Mouse (Mus musculus) liver, embryonic 13.5 days (tissue): ENCODE data around the gene Wscd2. TPM values are rescaled to one million over a fixed set of nuclear protein-coding genes. Genes with fewer than 3 reads are reported as not detected.

Experiments
- ATAC-seq: fragments of 200-750 bp; cut with Nextera tagmentation; 2 replicates; pipeline ENCODE4 v1.8.0; 2017; ENCODE audit warnings: low read depth, mild to moderate bottlenecking, moderate number of reproducible peaks, moderate library complexity
- DNase-seq: peaks from one replicate; pipeline ENCODE4 v3.0.0; 2022
- H3K27ac ChIP-seq: fragments of 300-500 bp; sonication (generic); 2 replicates; pipeline ENCODE4 v1.5.1; 2015; ENCODE audit warnings: moderate library complexity, mild to moderate bottlenecking, inconsistent platforms
- H3K27me3 ChIP-seq: fragments of 300-500 bp; sonication (generic); 2 replicates; pipeline ENCODE4 v1.6.1; 2015; ENCODE audit warnings: mild to moderate bottlenecking, inconsistent platforms
- H3K36me3 ChIP-seq: fragments of 300-500 bp; sonication (generic); 2 replicates; pipeline ENCODE4 v1.6.1; 2015; ENCODE audit warnings: mild to moderate bottlenecking, inconsistent platforms
- H3K4me1 ChIP-seq: fragments of 300-500 bp; sonication (generic); replicated peaks from 2 replicates; pipeline ENCODE4 v1.6.1; 2015; ENCODE audit warnings: inconsistent platforms
- H3K4me2 ChIP-seq: fragments of 300-500 bp; sonication (generic); 2 replicates; pipeline ENCODE4 v1.6.1; 2015; ENCODE audit warnings: inconsistent platforms, mild to moderate bottlenecking, moderate library complexity
- H3K4me3 ChIP-seq: fragments of 300-500 bp; sonication (generic); replicated peaks from 2 replicates; pipeline ENCODE4 v1.5.1; 2015; ENCODE audit warnings: mild to moderate bottlenecking, inconsistent platforms
- H3K9ac ChIP-seq: fragments of 300-500 bp; sonication (generic); 2 replicates; pipeline ENCODE4 v1.6.1; 2015; ENCODE audit warnings: mild to moderate bottlenecking, inconsistent platforms
- H3K9me3 ChIP-seq: fragments of 300-500 bp; sonication (generic); replicated peaks from 2 replicates; pipeline ENCODE4 v1.6.1; 2016; ENCODE audit warnings: inconsistent platforms
- WGBS: fragments of 180-500 bp; shearing (Covaris S2); methylation state at CpG from one replicate; pipeline ENCODE4 v1.1.7; 2015; ENCODE audit not compliant: insufficient replicate concordance; 5-methylcytosine and 5-hydroxymethylcytosine counted together
- polyA plus RNA-seq: library from polyadenylated mRNA; unstranded; fragments of >200 nt; fragmentation: Nextera tagmentation; extraction: Ambion mirVana; gene quantifications from 2 replicates; pipeline ENCODE4 v1.2.1, GENCODE M21; 2015

Wscd2 gene
- polyA plus RNA-seq, 1 experiment from 2014 or later = 0.10 TPM

DNA sequence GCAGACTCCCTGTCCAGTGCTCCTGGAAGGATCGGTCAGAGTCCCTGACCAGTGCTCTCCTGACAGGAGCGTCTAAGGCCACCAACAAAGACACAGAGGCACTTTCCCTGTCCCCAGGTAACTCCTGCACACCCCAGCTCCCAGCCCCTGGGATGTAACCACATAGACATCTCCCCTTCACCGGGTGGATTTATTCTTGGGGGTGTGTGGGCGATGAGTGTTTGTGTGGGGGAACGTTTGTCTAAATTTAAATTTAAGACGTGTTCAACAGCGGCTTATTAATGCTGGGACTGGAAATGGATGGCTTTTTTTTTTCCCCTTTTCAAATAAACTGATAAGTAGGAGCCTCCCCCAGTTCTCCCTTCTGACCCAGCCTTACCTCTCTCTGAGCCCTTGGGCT, 49.7 kb downstream of the Wscd2 start:
- H3K4me3 ChIP-seq = no peak overlapping the region
- WGBS = 63% methylated on average over 7 of the region's 7 CpGs

DNA sequence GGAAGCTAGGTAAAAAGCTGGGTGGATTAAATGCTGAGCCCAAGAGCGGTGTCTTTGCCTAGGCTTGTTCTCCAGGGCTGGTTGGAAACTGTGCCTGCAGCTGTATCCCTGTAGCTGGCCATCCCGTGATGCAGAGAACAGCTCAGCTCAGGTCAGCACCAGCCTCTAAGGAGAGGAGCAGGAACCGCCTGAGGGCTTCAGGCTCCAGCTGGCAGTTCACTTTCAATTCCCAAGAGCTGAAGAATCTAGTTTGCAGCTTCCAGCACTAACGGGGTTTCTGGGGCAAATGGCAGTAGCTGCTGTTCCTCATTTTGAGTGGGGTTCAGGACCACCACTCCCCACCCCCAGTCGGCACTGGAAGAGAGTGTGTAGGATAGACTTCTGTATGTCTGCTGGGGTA, 51.1 kb downstream of the Wscd2 start:
- Histone ChIP-seq H3K4me3 (no peak overlapping the region), H3K9ac (no peak overlapping the region), H3K27ac (no peak overlapping the region), H3K4me2 (no peak overlapping the region), H3K9me3 (no peaks in the 10 kb centered on the region), H3K27me3 (peaks cover 16% of the 10 kb centered on the region; the same call in 1 of the 2 replicates), H3K36me3 (no peaks in the 10 kb centered on the region), H3K4me1 (peaks cover 6% of the 10 kb centered on the region)
- 52% methylated on average over 5 of the region's 5 CpGs for whole genome bisulfite sequencing
- ATAC-seq (no peak), DNase-seq (no peak)

More for the DNA sequence above, 49.7 kb downstream of the Wscd2 start:
- ATAC-seq = no peak
- Histone ChIP-seq H3K36me3 (no peaks in the 10 kb centered on the region), H3K27me3 (peaks cover 17% of the 10 kb centered on the region; the same call in 1 of the 2 replicates), H3K4me1 (peaks cover 6% of the 10 kb centered on the region), H3K9me3 (no peaks in the 10 kb centered on the region), H3K4me2 (no peak overlapping the region), H3K27ac (no peak overlapping the region), H3K9ac (no peak overlapping the region)
- DNase-seq = no peak

DNA sequence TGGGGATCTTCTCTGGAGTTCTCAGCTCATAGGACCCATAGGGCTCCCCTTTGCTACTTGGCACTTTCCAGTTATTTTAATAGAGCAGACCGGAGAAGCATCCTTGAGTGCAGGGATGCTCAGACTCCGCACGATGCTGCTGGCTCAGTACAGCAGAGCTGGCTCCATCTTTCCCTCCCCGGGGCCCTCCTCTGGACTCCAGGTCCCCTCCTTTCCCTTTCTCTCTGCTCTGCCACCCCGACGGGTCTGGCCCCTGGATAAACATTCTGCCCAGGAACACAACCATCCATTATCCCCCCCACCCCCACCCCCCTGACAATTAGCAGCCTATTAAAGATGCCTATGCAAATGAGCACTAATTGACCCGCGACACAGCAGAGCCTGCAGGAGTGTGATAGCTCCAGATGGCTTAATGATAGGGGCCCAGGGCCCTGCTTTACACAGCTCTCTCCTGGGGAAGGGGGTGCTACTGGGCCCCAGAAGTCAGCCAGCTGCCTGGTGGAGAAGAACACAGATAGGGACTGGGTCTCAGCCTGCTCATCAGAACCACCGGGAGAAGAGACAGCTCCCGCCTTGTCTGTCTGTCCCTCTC, 52.8 kb downstream of the Wscd2 start:
- WGBS = 19% methylated on average over 10 of the region's 10 CpGs
- Histone ChIP-seq H3K4me2 (peak overlapping the region; percentile 28; the same call in 1 of the 2 replicates), H3K27me3 (0 out of 2 replicates have a peak, but pooled peaks cover 7% of the 10 kb centered on the region), H3K36me3 (no peaks in the 10 kb centered on the region), H3K9me3 (no peaks in the 10 kb centered on the region), H3K4me3 (no peak overlapping the region), H3K9ac (no peak overlapping the region), H3K27ac (no peak overlapping the region), H3K4me1 (peaks cover 6% of the 10 kb centered on the region)
- ATAC-seq (peak; percentile 89), DNase-seq (peak; percentile 23)

- ATAC-seq = no peak
- no peak overlapping the region for H3K4me2 ChIP-seq
- no peaks in the 10 kb centered on the region for H3K9me3 ChIP-seq
- H3K9ac ChIP-seq = no peak overlapping the region
- H3K4me1 ChIP-seq = peaks cover 6% of the 10 kb centered on the region
- 46% methylated on average over 14 of the region's 14 CpGs for WGBS
- DNase-seq = no peak
- H3K27ac ChIP-seq = no peak overlapping the region
- H3K36me3 ChIP-seq = no peaks in the 10 kb centered on the region
- H3K4me3 ChIP-seq = no peak overlapping the region
- peaks cover 32% of the 10 kb centered on the region for H3K27me3 ChIP-seq
Observed at GRCm38 (mm10) chr5:113547949-113548700, 58.0 kb downstream of the Wscd2 start.

DNA sequence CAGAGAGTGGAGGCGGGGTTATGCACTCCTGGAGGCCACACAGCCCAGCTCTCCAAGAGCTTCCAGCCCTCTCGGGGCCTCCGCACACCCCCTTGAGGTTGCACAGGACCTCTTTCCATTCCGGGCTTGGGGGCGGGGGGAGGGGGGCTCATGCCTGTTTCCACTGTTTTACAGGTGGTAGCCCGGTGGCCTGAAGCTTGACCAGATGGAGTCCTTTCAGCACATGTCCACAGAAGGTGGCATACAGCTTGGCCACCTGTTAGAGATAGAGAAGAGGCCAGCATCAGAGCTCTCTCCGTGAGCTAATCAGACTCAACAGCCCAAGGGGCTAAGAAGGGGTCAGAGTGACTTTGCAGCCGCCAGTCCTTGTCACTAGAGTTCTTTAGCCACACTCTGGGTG, 60.1 kb downstream of the Wscd2 start:
- Histone ChIP-seq H3K4me2 (no peak overlapping the region), H3K9me3 (no peaks in the 10 kb centered on the region)
- WGBS = 47% methylated on average over 8 of the region's 8 CpGs

DNA sequence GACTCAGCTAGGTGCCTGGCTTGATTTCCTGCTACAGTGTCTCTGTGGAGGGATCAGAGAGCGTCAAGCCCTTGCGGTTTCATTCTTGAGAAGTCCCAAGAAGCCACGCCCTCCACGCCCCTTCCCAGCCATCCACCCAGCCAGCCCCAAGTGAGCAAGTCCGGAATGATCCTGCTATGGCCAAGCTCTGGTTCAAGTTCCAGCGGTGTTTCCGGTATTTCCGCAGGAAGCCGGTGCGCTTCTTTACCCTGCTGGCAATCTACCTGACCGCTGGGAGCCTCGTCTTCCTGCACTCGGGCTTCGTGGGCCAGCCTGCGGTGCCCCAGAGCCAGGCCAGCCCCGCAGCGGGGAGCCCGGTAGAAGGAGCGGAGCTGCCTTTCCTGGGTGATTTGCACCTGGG, 60.6 kb downstream of the Wscd2 start:
- DNase-seq (no peak), ATAC-seq (no peak)
- Histone ChIP-seq H3K27ac (no peak overlapping the region), H3K36me3 (no peaks in the 10 kb centered on the region), H3K27me3 (peaks cover 25% of the 10 kb centered on the region), H3K9me3 (no peaks in the 10 kb centered on the region), H3K9ac (no peak overlapping the region), H3K4me1 (no peaks in the 10 kb centered on the region), H3K4me3 (no peak overlapping the region), H3K4me2 (no peak overlapping the region)
- 15% methylated on average over 19 of the region's 19 CpGs for WGBS

More for the DNA sequence above, 60.1 kb downstream of the Wscd2 start:
- Histone ChIP-seq H3K27ac (no peak overlapping the region), H3K4me1 (no peaks in the 10 kb centered on the region), H3K9ac (no peak overlapping the region), H3K36me3 (no peaks in the 10 kb centered on the region), H3K4me3 (no peak overlapping the region), H3K27me3 (peaks cover 25% of the 10 kb centered on the region)
- DNase-seq (no peak), ATAC-seq (no peak)

- ATAC-seq = no peak
Observed at GRCm38 (mm10) chr5:113553402-113553897, 63.3 kb downstream of the Wscd2 start.

DNA sequence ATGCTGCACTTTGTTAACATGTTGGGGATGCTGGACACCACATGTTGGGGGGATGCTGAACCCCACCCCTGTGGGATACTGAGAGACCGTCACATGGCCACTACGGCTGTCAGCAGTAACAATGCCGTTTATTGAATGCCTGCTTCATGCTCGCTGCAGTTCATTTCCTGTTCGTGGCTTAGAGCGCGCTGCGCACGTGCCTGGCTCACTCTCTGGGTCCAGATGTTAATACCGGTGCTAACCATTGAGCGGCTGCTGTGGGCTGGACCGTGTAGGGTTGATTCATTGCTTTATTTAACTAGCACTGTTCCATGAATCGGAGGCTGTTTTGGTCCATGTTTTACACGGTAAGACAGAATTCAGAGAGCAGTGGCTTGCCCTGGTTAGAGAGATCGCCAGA, 64.0 kb downstream of the Wscd2 start:
- H3K9me3 ChIP-seq = no peaks in the 10 kb centered on the region
- no peak for ATAC-seq
- H3K9ac ChIP-seq = no peak overlapping the region
- H3K4me1 ChIP-seq = no peaks in the 10 kb centered on the region
- peaks cover 25% of the 10 kb centered on the region for H3K27me3 ChIP-seq
- H3K4me2 ChIP-seq = no peak overlapping the region
- DNase-seq = no peak
- no peak overlapping the region for H3K27ac ChIP-seq
- no peak overlapping the region for H3K4me3 ChIP-seq
- H3K36me3 ChIP-seq = no peaks in the 10 kb centered on the region
- 43% methylated on average over 15 of the region's 15 CpGs for WGBS

More at GRCm38 (mm10) chr5:113553402-113553897, 63.3 kb downstream of the Wscd2 start:
- Histone ChIP-seq H3K27me3 (peaks cover 25% of the 10 kb centered on the region), H3K4me2 (no peak overlapping the region), H3K4me3 (no peak overlapping the region), H3K9ac (no peak overlapping the region), H3K27ac (no peak overlapping the region), H3K4me1 (no peaks in the 10 kb centered on the region), H3K36me3 (no peaks in the 10 kb centered on the region), H3K9me3 (no peaks in the 10 kb centered on the region)
- 8% methylated on average over 9 of the region's 9 CpGs for WGBS
- DNase-seq = no peak

- Histone ChIP-seq H3K27me3 (peaks cover 25% of the 10 kb centered on the region), H3K9me3 (no peaks in the 10 kb centered on the region), H3K4me2 (no peak overlapping the region), H3K27ac (no peak overlapping the region), H3K4me1 (no peaks in the 10 kb centered on the region), H3K36me3 (no peaks in the 10 kb centered on the region), H3K4me3 (no peak overlapping the region), H3K9ac (no peak overlapping the region)
- no peak for DNase-seq
- 76% methylated on average over 2 of the region's 2 CpGs for WGBS
- no peak for ATAC-seq
Observed at GRCm38 (mm10) chr5:113554571-113554970, 64.4 kb downstream of the Wscd2 start.

DNA sequence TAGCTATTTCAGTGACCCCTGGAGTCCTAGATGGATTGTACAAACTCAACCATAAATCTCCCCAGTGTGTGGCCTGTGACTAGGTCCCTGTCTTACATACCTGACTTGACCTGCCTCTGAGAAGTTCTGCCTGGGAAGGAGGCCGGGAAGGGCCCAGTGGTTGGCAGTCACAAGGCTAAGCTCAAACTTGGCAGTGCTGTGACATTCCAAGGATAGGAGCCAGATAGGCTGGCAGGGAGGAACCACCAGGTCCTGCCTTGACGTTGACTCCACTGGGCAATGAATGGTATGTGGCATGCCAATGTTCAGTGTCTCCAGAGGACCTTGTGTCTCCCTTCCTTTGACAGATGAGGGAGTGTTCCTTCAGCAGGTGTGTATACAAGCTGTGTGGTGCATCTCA, 65.6 kb downstream of the Wscd2 start:
- Histone ChIP-seq H3K36me3 (no peaks in the 10 kb centered on the region), H3K27ac (no peak overlapping the region), H3K27me3 (peaks cover 16% of the 10 kb centered on the region), H3K9me3 (no peaks in the 10 kb centered on the region), H3K4me3 (no peak overlapping the region), H3K4me2 (no peak overlapping the region), H3K9ac (no peak overlapping the region), H3K4me1 (no peaks in the 10 kb centered on the region)
- DNase-seq (no peak), ATAC-seq (no peak)
- WGBS = 38% methylated on average over 2 of the region's 2 CpGs

GRCm38 (mm10) chr5:113558065-113558464, 67.9 kb downstream of the Wscd2 start:
- H3K36me3 ChIP-seq = no peaks in the 10 kb centered on the region

More at GRCm38 (mm10) chr5:113558065-113558464, 67.9 kb downstream of the Wscd2 start:
- no peak for DNase-seq
- WGBS = 68% methylated on average over 8 of the region's 8 CpGs
- H3K9ac ChIP-seq = no peak overlapping the region
- no peaks in the 10 kb centered on the region for H3K9me3 ChIP-seq
- no peaks in the 10 kb centered on the region for H3K4me1 ChIP-seq
- H3K4me2 ChIP-seq = no peak overlapping the region
- no peak overlapping the region for H3K27ac ChIP-seq
- ATAC-seq = no peak
- H3K27me3 ChIP-seq = no peaks in the 10 kb centered on the region
- H3K4me3 ChIP-seq = no peak overlapping the region
